Mouse (Mus musculus) NIH3T3 (cell line): Measurements from ENCODE around the gene Hist2h2aa2.
A peak's percentile ranks its signal among the peaks of the same experiment; 100 is the strongest.
"Not testable (repeated sequence)": the region's sequence is repeated elsewhere in the genome, so short reads cannot be mapped to it uniquely, and the experiment has no call there.

ENCODE experiments used
- DNase-seq: peaks from one replicate; pipeline ENCODE4 v3.0.0-alpha.2; 2012; ENCODE audit warnings: low read depth

The Hist2h2aa2 gene

DNA sequence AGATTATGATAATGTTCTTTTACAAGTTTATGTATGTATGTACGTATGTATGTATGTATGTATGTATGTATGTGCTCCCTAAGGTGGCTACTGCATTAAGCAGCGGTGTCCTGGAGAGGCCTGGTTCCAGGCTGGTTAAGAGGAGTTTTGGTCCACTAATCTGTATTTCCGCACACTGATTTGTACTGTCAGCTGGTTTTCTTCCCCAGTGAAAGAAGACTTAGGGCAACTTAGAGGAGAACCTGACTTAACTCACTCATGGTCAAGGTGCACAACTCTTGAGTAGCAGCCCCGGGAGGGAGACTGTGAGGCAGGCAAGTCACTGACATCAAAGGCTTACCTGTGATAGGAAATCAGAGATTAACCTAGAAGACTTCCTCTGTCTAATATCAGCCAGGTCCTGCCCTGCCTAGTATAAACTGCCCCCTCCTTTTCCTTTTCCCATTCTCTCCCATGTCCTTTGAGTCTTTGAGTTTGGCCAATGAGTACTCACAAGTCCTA is 3.2 kb downstream of the Hist2h2aa2 start:
- DNase-seq = no peak

DNA sequence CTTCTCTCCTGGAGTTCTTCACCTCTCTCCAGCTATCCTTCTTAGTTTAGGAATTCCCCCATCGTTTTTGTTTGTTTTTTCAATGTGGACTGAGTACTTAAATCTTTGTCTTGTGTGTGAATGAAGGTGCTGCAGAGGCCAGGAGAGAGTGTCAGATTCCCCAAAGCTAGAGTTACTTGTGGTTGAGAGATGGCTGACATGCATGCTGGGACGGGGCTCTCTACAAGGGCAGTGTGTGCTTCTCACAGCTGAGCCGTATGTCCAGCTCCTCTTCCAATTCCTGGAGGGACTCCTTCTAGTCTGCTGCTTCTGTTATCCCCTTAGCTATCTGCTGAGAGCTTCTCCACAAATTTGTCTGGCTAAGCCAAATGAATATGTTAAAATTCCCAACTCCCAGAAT is 4.2 kb downstream of the Hist2h2aa2 start:
- no peak for DNase-seq

DNA sequence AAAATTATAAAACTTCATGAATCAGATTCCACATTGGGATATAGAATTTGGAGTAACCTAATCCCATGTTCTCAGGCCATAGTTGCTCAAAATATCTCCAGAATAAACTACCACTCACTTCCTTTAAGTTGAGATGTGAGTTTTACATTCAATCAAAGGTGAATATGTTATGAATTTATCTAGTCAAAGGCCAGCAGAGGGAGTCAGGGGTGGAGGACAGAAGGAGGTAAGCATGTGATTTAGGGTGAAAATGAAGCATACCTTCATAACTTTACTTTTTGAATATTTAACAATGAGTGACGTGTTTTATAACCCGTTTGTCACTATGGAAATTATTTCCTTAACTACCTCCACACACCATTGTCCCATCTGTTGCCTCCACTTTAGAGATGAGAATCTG is 5.2 kb downstream of the Hist2h2aa2 start:
- no peak for DNase-seq

DNA sequence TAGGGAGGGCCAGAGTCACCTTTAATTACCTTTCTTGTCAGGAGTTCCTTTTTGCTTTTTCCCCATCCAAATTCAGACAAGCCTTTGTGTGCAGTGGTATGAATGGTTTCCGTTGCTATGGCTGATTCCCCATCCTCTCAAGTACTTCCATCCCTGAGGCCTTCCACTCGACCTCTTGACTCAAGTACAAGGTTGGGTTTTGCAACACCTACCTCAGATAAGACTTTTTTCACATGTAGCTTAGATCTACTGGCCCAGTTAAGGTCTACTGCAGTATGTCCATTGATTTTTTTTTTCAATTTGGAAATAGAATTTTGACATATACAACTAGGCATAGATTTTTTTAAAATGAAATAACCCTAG is 8.3 kb downstream of the Hist2h2aa2 start:
- DNase-seq = no peak

DNA sequence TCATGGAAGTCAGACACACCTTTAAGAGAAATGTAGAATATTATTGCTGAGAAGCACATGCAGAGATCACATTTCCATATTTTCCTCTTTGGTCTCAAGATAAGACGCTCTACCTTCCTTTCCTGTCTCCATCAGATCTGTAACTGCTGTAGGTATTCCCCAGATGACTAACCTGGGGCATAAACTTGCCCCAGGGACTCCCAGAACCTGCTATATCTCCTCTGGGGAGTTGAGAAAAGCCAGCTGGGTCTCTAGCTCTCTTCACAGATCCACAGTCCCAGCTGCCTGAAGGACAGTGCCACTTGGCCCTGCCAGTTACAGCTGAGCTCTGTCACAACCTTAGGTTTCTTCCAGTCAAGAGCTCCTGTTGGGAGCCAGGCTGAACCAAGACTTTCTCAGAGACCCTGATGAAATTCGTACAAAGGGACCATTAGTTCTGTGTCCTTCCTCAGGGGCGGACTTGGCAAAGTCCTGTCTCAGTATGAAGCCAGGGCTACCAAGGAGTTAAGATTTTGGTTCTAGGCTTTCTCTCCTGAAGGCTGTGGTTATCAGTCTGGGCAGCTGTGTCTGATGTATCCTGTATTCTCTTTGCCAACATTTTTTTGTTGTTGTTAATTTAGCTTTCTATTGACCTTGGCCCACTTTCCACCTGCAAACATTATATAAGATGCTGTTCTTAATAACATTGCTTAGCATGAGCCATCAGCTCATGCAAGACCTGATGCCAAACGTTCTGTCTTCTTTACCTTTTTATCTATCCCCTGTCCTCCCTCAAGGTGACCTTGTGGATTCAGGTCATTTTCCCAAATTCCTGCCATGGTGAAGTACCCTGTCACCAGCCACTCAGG is 8.9 kb downstream of the Hist2h2aa2 start:
- no peak for DNase-seq

DNA sequence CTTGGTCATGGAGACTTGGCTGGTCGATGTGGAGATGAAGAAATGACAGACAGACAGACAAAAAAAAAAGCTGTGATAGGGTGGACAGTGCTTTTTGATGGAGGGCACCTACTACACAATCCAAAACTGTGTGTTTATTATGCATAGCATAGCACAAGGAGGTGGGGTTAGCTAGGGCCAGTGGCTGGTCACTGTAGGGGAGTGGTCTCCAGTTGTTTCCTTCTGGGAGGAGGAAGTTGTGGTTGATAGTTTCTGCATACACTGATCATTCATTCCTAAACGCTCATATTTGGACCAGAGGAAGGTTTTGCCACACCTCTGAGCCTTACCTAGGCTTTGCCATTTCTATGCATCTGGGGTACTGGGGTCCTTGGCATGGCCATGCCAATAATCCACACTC is 9.7 kb downstream of the Hist2h2aa2 start:
- no peak for DNase-seq

DNA sequence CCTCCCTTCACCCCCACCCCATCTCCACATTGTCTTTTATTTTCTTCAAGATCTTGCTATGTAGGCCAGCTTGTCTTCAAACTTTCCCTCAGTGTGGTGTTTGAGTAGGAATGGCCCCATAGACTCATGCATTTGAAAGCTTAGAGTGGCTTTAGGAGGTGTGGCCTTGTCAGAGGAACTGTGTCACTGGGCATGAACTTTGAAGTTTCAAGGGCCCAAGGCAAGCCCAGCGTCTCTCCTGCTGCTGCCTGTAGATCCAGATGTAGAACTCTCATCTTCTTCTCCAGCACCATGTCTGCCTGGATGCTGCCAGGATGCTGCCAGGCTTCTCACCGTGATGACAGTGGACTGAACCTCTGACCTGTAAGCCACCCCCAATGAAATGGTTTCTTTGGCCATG is 11.2 kb downstream of the Hist2h2aa2 start:
- DNase-seq = no peak

DNA sequence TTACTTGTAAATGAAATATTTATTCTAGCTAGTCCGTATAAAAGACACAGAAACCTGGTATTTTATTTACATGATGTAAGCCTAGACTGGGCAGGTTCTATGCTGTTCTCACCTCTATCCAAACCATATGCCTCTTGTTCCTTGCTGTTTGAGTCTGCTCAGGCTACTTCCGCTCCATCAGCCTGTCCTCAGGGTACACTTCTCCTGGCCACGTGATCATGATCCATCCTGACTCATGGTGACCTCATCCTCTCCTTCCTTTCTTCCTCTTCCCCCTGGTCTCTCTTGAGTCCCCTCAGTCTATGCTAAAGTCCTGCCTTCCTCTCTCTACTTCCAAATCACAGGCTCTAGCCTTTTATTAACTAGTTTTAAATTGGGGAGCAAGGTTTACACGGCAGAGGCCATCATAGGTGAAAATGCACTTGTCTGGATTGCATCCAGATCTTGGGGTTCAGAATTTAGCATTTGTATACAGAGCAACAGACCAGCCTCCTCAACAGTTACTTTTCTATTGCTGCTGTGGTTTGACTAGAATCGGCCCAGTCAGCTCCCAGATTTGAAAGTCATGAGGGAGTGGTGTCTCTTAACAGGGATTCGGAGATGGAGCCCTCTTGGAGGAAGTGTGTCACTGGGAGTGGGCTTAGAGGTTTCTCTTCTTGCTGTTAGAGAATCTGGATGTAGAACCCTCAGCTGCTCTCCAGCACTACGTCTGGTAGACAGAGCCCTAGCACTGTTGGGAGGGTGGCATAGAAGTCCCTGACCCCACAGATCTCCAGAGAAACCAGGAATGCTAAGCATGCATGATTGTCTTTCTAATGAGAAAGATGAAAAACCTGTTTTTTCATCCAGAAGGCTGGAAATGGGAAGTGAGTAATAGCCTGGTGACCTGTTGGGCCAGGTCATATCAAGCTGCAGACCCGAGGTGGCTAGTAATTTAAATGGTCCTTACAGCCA is 13.1 kb downstream of the Hist2h2aa2 start:
- DNase-seq = peak; percentile 84

DNA sequence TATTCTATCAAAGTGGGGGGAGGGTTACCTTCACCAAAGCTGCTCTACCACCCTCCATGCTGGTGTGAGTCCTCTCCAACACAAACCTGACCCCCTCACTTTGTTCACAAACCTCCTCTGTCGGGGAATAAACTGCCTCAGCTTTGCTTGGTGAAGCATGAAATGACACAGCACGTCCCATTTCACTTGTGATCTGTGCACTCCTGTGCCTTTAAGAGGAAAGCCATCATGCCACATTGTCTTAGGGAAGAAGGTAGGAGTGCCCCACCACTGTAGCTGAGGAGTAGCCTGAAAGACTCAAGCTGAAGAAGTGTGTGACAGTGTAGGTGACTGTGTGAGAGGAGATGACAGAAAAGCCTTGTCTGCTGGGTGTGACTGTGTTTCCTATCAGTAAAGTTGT is 14.7 kb downstream of the Hist2h2aa2 start:
- no peak for DNase-seq

DNA sequence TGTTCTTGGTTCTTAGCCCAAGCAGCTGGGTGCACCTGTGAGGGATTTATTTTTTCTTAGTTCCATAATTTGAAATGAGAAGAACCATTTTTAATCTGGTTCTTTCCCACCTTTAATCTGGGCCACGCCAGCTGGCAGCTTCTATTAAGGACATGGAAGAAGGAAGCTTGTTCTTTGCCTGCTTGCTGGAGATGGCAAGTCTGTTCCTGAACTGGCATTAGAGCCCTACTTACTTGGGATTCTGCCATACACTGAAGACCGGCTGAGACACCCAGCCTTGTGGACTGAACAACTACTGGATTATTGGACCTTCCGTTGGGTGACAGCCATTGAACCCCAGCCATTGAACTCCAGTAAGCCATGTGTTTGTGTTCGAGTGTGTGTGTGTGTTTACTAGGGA is 17.3 kb downstream of the Hist2h2aa2 start:
- no peak for DNase-seq

DNA sequence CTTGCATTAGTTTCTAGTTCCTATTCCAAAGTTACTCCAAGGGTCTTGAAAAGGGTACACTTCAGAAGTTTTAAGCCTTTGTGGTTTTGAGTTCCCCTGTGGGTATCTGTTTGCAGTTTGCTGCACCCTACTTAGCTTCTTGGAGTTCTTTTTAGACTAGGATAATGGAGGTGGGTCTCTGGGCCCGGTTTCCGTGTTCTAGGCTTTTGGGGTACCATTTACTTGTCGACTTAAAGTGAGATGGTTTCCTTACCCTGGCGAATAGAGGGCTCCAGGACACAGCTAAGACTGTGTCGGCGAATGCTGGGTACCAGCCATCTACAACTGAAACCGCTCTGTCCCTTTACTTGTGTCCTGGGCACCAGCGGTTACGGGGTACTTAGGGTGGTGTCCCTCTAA is 18.4 kb downstream of the Hist2h2aa2 start:
- no peak for DNase-seq

DNA sequence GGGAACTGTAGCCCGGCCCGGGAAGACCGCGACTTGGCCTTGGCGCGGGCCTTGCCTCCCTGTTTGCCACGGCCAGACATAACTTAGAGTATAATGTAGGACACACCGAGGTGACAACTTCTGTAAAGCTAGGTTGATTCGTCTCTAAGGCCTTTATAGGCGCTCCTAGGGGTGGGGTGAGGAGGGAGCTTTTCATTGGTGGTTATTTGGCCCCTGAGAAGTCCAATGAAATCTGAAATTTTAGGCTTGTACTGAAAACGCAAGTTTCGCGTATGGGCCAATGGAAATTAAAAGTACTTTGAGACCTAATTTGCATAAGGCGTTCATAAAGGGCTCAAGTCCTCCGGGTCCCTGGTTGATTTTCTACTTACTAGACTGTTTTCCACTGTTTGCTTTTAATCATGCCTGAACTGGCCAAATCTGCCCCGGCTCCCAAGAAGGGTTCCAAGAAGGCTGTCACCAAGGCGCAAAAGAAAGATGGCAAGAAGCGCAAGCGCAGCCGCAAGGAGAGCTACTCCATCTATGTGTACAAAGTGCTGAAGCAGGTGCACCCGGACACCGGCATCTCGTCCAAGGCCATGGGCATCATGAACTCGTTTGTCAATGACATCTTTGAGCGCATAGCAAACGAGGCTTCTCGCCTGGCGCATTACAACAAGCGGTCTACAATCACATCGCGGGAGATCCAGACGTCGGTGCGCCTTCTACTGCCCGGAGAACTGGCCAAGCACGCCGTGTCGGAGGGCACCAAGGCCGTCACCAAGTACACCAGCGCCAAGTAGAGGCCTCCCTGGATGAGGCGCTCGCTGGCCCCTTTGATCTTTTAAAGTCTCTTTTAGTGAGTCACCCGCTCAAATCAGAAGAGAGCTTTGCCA is 19.1 kb downstream of the Hist2h2aa2 start, which contains the start of the genes Hist2h2ac and Hist2h2be:
Gene Hist2h2ac, minus strand, starts transcription at position 116 of the 875 bp plus-strand sequence.
Gene Hist2h2be, plus strand, starts transcription at position 355 of the 875 bp plus-strand sequence.
- DNase-seq = peak; percentile 94

DNA sequence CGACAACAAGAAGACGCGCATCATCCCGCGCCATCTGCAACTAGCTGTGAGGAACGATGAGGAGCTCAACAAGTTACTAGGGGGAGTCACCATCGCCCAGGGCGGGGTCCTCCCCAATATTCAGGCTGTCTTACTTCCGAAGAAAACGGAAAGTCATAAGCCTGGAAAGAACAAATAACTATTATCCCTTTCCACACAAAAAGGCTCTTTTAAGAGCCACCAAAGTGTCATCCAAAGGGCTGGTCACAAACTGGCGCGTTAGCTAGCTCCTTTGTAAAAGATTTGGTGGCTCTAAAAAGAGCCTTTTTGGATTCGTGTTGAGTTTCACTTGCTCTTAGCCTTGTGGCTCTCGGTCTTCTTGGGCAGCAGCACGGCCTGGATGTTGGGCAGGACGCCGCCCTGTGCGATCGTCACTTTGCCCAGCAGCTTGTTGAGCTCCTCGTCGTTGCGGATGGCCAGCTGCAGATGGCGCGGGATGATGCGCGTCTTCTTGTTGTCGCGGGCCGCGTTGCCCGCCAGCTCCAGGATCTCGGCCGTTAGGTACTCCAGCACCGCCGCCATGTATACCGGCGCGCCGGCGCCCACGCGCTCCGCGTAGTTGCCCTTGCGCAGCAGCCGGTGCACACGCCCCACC is 19.8 kb downstream of the Hist2h2aa2 start:
- peak; percentile 52 for DNase-seq

DNA sequence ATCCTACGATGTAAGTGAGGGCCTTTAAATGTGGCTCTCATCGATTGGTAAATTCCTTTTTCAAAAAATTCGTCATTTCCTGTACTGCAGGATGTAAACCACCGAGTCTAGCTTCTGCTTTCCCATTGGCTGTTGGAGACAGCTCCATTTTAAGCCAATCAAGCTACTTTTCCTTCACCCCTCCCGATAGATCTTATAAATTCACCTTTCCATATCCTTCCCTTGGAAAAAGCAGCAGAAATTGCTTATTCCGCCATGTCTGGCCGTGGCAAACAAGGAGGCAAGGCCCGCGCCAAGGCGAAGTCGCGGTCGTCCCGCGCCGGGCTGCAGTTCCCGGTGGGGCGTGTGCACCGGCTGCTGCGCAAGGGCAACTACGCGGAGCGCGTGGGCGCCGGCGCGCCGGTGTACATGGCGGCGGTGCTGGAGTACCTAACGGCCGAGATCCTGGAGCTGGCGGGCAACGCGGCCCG is 20.4 kb downstream of the Hist2h2aa2 start, which contains the start of the genes Bola1 and Hist2h2ab:
Gene Bola1, minus strand, starts transcription at position 49 of the 470 bp plus-strand sequence.
Gene Hist2h2ab, plus strand, starts transcription at position 205 of the 470 bp plus-strand sequence.
- peak; percentile 86 for DNase-seq

DNA sequence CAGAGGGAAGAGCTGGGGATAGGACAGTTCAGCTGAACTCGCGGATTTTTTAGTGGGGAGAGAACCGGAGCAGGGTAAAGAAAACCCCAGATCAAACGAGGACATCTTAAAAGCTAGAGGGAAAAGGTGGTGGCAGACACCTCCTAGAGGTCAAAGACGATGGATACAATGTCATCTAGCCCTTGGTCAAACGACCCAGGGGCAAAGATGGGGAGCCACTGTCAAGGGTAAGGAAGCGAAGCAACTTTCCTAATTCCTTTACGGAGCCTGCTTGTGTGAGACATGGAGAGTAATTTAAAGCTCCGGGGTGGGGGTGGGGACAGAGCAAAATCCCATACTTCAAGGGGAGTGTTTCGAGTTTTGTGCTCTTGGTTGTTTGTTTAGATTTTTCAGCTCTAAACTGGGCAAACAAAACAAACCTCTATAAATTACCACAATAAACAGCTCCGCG is 20.9 kb downstream of the Hist2h2aa2 start:
- DNase-seq = no peak

DNA sequence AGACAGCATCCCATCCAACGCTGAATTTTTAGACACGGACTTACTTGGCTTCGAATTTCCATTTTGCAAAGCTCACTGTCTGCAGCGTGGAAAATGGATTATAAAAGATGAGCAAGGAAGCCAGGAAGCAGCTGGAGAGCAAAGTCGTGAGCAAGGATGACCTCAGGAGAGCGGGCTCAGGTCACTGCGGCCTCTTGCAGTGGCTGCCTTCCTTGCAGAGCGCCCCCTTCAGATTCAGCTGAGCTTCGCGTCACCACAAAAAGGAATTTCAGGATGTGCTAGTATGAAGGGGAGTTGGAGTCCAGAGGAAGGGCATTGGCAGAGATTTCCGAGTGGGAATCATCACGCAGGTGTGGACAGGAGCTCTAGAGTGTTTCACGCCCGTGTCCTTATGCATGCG is 30.8 kb downstream of the Hist2h2aa2 start:
- DNase-seq = peak; percentile 22

DNA sequence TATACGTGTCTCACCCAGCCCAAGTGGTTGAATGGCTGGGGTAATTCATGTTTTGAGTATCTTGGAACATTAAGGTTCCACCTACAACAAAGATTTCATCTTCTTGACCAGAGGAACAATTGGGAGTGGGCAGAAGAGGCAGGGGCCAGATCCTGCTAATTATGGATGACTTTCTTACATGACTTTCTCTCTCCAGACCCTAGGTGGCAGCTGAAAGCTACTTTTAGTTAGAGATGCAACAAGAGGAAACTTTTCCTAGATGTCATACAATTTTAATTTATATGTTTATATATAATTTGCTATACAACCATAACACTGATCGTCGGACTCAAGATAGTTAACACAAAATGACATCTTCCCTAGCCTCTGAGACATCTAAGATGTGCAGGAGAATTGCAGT is 32.3 kb downstream of the Hist2h2aa2 start:
- peak; percentile 63 for DNase-seq

DNA sequence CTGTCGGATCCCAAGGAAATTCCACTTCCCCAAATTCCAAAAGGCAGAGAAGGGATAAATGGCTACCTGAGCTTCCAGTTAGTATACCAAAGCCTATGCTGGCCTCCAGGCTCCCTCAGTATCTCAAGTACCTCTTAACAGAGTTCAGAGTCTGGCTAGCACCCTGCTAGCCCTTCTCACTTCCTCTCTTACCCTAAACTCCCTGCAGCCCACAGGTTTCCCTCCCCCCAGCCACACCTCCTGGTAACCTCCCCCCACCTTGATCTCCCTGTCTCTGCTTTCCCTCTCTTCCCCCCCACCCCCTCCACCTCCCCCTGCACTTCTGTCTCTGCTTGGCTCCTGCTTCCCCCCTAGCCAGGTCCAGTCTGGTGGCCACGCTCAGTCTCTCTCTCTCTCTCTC is 40.3 kb downstream of the Hist2h2aa2 start:
- DNase-seq = no peak

DNA sequence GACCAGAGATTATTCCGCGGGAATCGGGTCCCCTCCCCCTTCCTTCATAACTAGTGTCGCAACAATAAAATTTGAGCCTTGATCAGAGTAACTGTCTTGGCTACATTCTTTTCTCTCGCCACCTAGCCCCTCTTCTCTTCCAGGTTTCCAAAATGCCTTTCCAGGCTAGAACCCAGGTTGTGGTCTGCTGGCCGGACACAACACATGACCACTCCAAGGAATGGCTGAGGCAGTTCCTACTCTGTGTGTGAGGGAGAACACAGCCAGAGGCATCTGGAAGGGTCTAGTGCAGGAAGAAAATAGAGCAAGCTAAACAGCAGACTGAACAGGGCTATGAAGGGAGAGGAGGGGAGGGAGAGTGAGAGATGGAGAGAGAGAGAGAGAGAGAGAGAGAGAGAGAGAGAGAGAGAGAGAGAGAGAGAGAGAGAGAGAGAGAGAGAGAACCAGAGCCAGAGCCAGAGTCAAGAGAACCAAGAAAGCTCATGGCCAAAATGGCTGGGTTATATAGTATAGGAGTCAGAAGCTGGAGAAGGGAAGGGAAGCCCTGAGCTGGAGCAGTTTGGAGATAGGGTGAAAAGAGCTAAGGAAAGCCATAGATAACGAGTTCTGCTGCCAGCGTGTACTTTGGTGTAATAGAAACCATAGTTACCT is 41.4 kb downstream of the Hist2h2aa2 start:
- DNase-seq = not testable (repeated sequence)

DNA sequence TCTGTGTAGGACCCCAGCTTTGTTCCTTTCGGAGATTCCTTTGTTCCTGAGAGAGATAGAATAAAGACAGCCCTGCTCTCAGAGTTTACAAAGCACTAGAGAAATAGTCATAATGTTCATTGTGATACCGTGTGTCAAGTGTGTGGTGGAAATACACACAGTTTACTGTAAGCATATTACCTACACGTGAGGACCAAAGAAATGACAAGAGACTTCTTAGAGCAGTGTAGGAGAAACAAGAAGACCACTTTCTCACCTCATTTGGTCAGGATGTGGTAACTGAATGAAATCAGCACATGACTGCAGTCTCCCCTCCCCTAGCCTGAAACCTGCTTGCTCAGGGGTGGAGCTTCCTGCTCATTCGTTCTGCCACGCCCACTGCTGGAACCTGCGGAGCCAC is 41.9 kb downstream of the Hist2h2aa2 start:
- DNase-seq = peak; percentile 38
